Mouse (Mus musculus) liver, adult 2 months (tissue): ENCODE measurements around the gene Zmynd19.
A peak's percentile ranks its signal among the peaks of the same experiment; 100 is the strongest.

Experiments used
- CTCF ChIP-seq: fragments of 200-500 bp; IDR thresholded peaks from 2 replicates; pipeline ENCODE4 v1.5.1; 2011; ENCODE audit warnings: low read depth, low read length, control low read depth
- POLR2A ChIP-seq: fragments of 200-500 bp; IDR thresholded peaks from 2 replicates; pipeline ENCODE4 v1.6.1; 2011; ENCODE audit warnings: low read length, control low read depth; ENCODE audit not compliant: insufficient read depth; ENCODE audit errors: extremely low read depth

- TF ChIP-seq CTCF (no peak), POLR2A (peak; percentile 93)
Measured at GRCm38 (mm10) chr2:24974906-24975703, 25.5 kb downstream of the Zmynd19 start, which contains the start of gene Mrpl41.
